Mouse (Mus musculus): Measurements from ENCODE around the gene Tas2r139.
"Not testable (repeated sequence)": the region's sequence is repeated elsewhere in the genome, so short reads cannot be mapped to it uniquely, and the experiment has no call there.

Tas2r139 gene

DNA sequence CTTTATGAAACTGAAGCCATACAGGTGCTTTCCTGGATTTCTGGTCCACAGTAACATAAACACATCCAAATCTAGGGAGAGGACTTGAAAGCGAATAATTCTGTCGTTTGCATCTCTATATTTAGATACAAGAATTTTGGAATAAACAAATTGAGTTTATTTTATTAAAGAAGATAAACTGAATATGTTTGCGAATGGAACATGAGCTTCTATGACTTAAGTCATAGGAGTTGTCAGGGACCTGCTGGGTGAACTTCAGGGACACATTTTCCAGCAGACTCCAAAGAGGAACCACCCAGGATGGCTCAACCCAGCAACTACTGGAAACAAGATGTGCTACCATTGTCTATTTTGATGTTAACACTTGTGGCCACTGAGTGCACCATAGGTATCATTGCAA, at the start of gene Tas2r139:
TSS of gene Tas2r139 (plus strand) at position 301 of the 400 bp plus-strand sequence.
- no peak for DNase-seq (ENCODE audit: low read depth, low spot score)

DNA sequence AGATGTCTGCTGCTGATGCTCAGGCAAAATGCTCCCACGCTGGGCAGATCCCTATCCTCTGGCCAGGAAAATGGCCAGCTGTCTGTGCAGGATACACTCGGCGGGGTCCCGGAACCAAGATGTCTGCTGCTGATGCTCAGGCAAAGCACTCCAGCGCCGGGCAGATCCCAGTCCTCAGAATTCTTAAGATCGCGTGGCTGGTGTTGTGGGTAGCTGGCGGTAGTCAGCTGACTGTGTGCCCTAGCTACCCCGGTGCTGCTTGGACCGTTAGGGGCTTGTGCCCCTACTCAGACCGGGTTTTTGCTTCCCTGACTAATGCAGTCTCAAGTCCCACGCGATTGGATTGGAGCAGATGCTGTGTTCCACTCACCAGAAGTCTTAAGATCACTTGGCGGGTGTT, 10.4 kb downstream of the Tas2r139 start:
- not testable (repeated sequence) for DNase-seq (ENCODE audit: low read depth, low spot score)

DNA sequence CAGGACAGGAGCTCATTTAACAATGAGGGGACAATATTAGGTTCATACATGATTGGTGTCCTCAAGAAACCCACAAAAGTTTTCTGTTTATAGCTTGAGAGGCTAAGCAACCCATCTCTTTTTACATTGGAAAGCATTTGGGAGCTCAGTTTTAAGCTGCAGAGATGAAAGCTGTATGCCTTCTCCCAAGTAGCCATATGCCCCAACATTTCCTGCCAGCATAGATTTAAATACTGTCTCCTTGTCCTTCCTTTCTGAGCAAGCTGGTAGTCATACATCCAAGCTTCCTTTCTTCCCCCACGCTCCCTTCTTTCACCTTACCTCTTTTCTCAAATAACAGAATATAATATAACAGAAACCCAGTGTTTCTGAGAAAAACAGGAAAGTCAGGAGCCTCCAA, 41.7 kb downstream of the Tas2r139 start:
- DNase-seq (ENCODE audit: low read depth, low spot score), result no peak

DNA sequence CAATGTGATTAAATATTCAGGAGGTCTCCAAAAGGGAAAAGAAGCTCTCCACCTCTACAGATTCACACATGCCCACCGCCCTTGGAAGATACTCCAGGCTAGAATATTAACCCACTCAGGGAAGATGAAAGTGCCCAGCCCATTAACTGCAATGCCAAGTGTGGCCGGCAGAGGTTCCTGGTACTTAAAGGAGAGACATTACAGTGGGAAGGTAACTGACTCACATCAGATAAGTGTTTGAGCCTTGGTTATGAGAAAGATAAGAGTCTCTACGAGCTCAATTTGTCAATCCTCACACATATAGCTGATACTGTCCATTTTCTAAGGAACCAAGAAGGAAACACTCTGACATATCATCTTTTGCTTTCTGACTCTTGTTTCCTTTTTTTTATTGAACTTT, 45.5 kb downstream of the Tas2r139 start:
- peak; percentile 38 for DNase-seq (ENCODE audit: low read depth, low spot score)
